Mouse (Mus musculus) forebrain, embryonic 15.5 days (tissue): ENCODE measurements around the gene Pnmt. TPM values are rescaled to one million over a fixed set of nuclear protein-coding genes. Genes with fewer than 3 reads are reported as not detected.

Experiments used
- ATAC-seq: fragments of 200-750 bp; cut with Nextera tagmentation; replicated peaks from 2 replicates; pipeline ENCODE4 v1.8.0; 2017; ENCODE audit warnings: mild to moderate bottlenecking, moderate TSS enrichment, moderate library complexity
- H3K27ac ChIP-seq: fragments of 300-500 bp; sonication (generic); replicated peaks from 2 replicates; pipeline ENCODE4 v1.5.1; 2015; ENCODE audit warnings: mild to moderate bottlenecking, inconsistent platforms
- H3K27me3 ChIP-seq: fragments of 300-500 bp; sonication (generic); 2 replicates; pipeline ENCODE4 v1.6.1; 2015; ENCODE audit warnings: inconsistent platforms
- H3K36me3 ChIP-seq: fragments of 300-500 bp; sonication (generic); 2 replicates; pipeline ENCODE4 v1.6.1; 2015; ENCODE audit warnings: mild to moderate bottlenecking, inconsistent platforms
- H3K4me1 ChIP-seq: fragments of 300-500 bp; sonication (generic); 2 replicates; pipeline ENCODE4 v1.6.1; 2015; ENCODE audit warnings: inconsistent platforms
- H3K4me2 ChIP-seq: fragments of 300-500 bp; sonication (generic); replicated peaks from 2 replicates; pipeline ENCODE4 v1.6.1; 2015; ENCODE audit warnings: mild to moderate bottlenecking, inconsistent platforms
- H3K4me3 ChIP-seq: fragments of 300-500 bp; sonication (generic); 2 replicates; pipeline ENCODE4 v1.5.1; 2015; ENCODE audit warnings: mild to moderate bottlenecking, inconsistent platforms
- H3K9ac ChIP-seq: fragments of 300-500 bp; sonication (generic); replicated peaks from 2 replicates; pipeline ENCODE4 v1.6.1; 2015; ENCODE audit warnings: mild to moderate bottlenecking, inconsistent platforms
- H3K9me3 ChIP-seq: fragments of 300-500 bp; sonication (generic); 2 replicates; pipeline ENCODE4 v1.6.1; 2016; ENCODE audit warnings: inconsistent platforms
- WGBS: fragments of 180-500 bp; shearing (Covaris S2); methylation state at CpG from one replicate; pipeline ENCODE4 v1.1.7; 2015; ENCODE audit warnings: mixed read lengths; 5-methylcytosine and 5-hydroxymethylcytosine counted together
- polyA plus RNA-seq: library from polyadenylated mRNA; unstranded; fragments of >200 nt; fragmentation: Nextera tagmentation; extraction: Ambion mirVana; gene quantifications from 2 replicates; pipeline ENCODE4 v1.2.1, GENCODE M21; 2015

The Pnmt gene
- polyA plus RNA-seq, 1 experiment from 2014 or later, result 0.70 TPM

DNA sequence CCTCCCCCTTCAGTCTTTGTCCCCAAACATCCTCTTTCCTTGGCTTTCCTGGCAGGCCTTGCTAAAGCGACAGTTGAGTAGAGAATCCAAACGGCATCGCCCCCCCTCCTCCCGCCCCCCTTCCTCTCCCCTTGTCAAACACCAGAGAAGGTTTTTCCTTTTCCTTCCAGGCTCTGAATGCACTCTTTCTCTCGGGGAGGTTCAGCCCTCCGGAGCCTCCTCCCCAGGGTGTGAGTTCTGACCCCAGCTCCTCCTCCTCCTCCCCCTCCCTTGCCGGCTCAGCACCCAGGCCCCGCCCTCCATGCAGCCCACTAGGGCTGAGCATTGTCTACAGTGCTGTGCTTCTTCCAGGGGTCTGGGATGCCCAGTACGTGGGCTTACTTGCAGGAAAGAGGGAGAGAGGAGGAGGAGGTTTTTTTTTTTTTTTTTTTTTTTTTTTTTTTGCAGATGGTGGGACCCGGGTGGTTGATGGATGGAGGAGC, 23.1 kb downstream of the Pnmt start:
- Histone ChIP-seq H3K27me3 (peaks cover 13% of the 10 kb centered on the region; the same call in 1 of the 2 replicates), H3K36me3 (no peaks in the 10 kb centered on the region), H3K4me1 (peaks cover 23% of the 10 kb centered on the region), H3K4me3 (no peak overlapping the region), H3K9ac (0 out of 2 replicates have a peak overlapping the region, but pooled peaks have one; percentile 13), H3K27ac (no peak overlapping the region), H3K4me2 (peak overlapping the region; percentile 17), H3K9me3 (no peaks in the 10 kb centered on the region)
- no peak for ATAC-seq
- WGBS, result 4% methylated on average over 10 of the region's 10 CpGs

DNA sequence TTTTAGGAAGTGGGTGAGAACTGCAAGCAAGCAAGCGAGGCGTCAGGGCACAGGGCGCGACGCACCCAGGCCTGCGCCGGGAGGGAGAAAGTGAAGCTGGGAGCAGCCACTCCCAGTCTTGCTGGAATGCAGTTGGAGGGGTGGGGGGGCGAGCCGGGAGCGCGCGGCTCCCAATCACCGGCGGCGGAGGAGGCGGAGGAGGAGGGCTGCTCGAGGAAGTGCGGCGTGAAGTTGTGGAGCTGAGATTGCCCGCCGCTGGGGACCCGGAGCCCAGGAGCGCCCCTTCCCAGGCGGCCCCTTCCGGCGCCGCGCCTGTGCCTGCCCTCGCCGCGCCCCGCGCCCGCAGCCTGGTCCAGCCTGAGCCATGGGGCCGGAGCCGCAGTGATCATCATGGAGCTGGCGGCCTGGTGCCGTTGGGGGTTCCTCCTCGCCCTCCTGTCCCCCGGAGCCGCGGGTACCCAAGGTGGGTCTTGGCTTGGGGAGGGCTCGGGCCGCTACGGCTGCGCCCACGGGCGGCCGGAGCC, 26.1 kb downstream of the Pnmt start, which contains the start of gene Erbb2:
TSS of gene Erbb2 (plus strand) at position 198 of the 524 bp plus-strand sequence.
- peak; percentile 74 for ATAC-seq
- Histone ChIP-seq H3K4me2 (peak within 1 kb of the TSS; percentile 100), H3K27ac (peak within 1 kb of the TSS; percentile 71), H3K9me3 (no peaks in the 10 kb centered on the region), H3K36me3 (no peaks in the 10 kb centered on the region), H3K4me3 (peak within 1 kb of the TSS; percentile 66), H3K9ac (peak within 1 kb of the TSS; percentile 71), H3K4me1 (peaks cover 26% of the 10 kb centered on the region), H3K27me3 (peaks cover 13% of the 10 kb centered on the region; the same call in 1 of the 2 replicates)
- WGBS, result under 1% methylated on average over 46 of the region's 49 CpGs

DNA sequence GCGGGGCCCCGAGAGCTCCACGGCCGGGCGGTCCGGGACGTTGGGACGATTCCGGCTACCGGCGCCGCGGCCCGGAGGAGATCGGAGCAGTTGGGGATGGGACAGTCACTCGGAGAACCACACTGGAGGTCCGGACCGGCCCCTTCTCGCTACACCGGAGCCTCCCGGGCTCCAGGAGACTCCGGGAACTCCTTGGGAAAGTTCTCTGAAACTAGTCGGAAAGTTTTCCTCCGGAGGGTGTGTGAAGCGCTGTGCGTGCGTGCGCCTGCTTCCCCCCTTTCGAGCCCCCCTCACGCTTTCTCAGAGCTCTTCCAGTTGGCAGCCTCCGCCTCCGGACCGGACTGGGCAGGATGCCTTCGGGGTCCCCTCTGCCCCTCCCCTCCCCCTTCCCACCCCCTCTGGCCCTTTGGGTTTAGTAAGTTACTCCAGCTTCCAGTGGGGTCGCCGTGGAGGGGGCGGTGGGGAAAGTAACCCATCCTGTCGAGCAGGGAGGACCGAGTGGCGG, 26.6 kb downstream of the Pnmt start:
- peak overlapping the region; percentile 71 for H3K27ac ChIP-seq
- peak overlapping the region; percentile 71 for H3K9ac ChIP-seq
- peaks cover 26% of the 10 kb centered on the region for H3K4me1 ChIP-seq
- H3K27me3 ChIP-seq, result peaks cover 13% of the 10 kb centered on the region; the same call in 1 of the 2 replicates
- no peaks in the 10 kb centered on the region for H3K9me3 ChIP-seq
- H3K4me3 ChIP-seq, result peak overlapping the region; percentile 66
- WGBS, result under 1% methylated on average over 40 of the region's 40 CpGs
- peak overlapping the region; percentile 100 for H3K4me2 ChIP-seq
- peak; percentile 46 for ATAC-seq
- no peaks in the 10 kb centered on the region for H3K36me3 ChIP-seq

DNA sequence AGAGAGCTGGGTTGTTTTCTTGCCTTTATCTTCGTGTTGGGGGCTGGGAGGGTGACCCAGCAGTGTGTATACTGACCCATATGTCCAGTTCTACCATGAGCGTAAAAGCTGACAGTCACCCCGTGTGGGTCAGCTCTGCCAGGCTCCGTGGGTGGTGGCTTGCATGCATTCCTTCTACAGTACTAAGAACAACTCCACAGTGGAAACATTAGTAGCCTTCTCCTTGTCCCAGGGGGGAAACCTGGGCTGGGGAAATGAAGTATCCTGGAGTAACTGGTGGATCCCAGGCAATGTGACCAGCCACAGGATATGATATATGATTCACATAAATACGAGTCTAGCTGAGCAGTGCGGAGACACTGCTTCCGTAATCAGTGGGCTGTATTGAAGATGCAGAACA, 27.5 kb downstream of the Pnmt start:
- no peak overlapping the region for H3K27ac ChIP-seq

DNA sequence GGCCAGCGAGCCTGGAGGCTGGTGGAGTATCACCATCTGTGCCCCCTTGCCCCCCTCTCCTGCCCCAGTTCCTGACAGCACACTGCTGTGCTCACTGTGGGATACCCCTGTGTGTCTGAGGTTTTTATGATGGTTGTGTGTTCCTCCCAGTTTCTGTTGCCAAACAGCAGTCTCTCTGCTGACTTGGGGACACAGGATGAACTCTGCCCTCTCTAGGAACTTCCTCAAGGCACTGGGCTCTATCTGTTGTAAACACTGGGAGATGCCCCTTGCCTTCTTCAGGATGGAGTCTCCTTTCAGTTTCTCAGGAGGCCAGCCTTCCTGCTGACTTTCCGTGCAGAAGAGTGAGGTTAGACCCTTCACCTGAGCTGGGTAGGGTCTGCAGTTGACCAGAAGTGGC, 27.9 kb downstream of the Pnmt start:
- Histone ChIP-seq H3K27ac (no peak overlapping the region), H3K4me1 (peaks cover 22% of the 10 kb centered on the region), H3K4me3 (no peak overlapping the region), H3K9ac (no peak overlapping the region), H3K9me3 (no peaks in the 10 kb centered on the region), H3K4me2 (no peak overlapping the region), H3K36me3 (no peaks in the 10 kb centered on the region), H3K27me3 (peaks cover 13% of the 10 kb centered on the region; the same call in 1 of the 2 replicates)
- ATAC-seq, result no peak
- WGBS, result 27% methylated on average over 2 of the region's 2 CpGs

More for the DNA sequence above, 27.5 kb downstream of the Pnmt start:
- Histone ChIP-seq H3K27me3 (peaks cover 13% of the 10 kb centered on the region; the same call in 1 of the 2 replicates), H3K36me3 (no peaks in the 10 kb centered on the region), H3K9ac (no peak overlapping the region), H3K4me3 (peak overlapping the region; percentile 66), H3K9me3 (no peaks in the 10 kb centered on the region), H3K4me1 (peaks cover 26% of the 10 kb centered on the region), H3K4me2 (peak overlapping the region; percentile 100)
- 33% methylated on average over 7 of the region's 7 CpGs for WGBS
- no peak for ATAC-seq

DNA sequence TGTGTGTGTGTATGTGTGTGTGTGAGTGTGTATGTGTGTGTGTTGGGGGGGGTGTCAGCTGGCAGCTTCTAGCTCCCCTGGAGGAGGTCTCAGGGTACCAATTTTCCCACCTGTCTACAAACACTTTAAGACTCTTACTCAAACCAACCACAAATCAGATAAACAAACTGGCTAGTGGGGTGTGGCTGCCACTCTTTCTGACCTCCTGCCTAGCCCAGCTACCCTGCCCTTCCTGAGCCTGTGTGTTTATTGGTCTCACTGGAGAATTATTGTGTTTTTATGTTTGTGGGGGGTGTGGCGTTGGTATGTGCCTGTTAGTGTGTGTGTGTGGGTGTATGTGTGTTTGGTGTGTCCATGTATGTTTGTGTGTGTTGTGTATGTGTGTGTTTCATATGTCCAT, 30.8 kb downstream of the Pnmt start:
- no peak overlapping the region for H3K9ac ChIP-seq

DNA sequence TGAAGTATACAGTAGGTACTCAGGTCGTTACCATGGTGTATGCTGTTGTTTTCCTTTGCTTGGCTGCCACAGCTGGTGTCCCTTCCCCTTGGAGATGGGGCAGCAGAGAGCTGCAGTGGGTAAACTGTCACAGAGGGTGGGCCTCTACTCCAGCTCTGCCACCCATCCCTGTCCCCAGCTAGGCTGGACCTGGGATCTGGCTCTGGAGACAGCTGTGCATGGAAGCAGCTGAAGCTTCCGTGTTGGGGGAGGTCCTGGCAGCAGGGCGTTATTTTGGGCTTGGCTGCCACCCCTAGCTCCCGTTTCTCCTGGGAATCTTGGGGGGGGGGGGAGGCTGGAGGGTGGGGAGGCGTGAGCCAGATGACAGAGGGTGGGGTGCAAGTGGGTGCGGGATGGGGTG, 32.0 kb downstream of the Pnmt start:
- Histone ChIP-seq H3K27me3 (no peaks in the 10 kb centered on the region), H3K9ac (no peak overlapping the region), H3K4me1 (peaks cover 3% of the 10 kb centered on the region; the same call in 1 of the 2 replicates), H3K9me3 (no peaks in the 10 kb centered on the region), H3K36me3 (no peaks in the 10 kb centered on the region), H3K4me2 (no peak overlapping the region), H3K27ac (no peak overlapping the region), H3K4me3 (no peak overlapping the region)
- no peak for ATAC-seq
- WGBS, result 74% methylated on average over 6 of the region's 6 CpGs

More for the DNA sequence above, 30.8 kb downstream of the Pnmt start:
- Histone ChIP-seq H3K4me2 (no peak overlapping the region), H3K4me1 (peaks cover 14% of the 10 kb centered on the region), H3K27me3 (0 out of 2 replicates have a peak, but pooled peaks cover 3% of the 10 kb centered on the region), H3K4me3 (no peak overlapping the region), H3K36me3 (no peaks in the 10 kb centered on the region), H3K9me3 (no peaks in the 10 kb centered on the region), H3K27ac (no peak overlapping the region)
- 96% methylated on average over 1 of the region's 1 CpGs for WGBS
- no peak for ATAC-seq

DNA sequence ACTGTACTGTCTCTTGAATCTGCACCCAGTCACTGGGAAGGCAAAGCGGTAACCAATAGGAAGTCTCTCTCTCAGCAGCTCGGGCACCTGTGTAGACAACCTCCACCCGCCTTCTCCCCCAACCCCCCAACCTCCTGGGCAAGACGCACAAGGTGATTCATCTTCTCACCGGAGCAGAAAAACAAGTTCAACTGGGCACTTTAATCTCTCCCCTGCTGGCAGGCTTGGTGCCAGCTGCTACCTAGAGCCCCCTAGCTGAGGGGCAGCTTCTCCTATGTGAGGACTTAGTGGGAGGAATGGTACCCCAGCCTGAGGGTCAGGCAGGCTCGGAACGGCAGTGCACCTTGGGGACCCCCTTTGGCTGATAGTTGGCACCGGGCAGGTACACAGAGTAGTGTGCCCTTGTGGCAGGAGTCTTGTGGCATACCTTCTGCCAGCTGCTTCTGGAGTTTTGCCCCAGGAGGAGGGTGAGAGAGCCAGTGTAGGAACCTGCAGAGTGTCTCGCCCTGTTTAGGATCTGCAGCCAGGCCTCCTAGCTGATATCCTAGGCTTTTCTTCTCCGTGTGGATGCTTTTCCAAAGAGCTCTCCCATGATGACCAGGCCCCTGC, 32.8 kb downstream of the Pnmt start:
- no peak for ATAC-seq
- H3K9ac ChIP-seq, result no peak overlapping the region
- no peaks in the 10 kb centered on the region for H3K27me3 ChIP-seq
- no peaks in the 10 kb centered on the region for H3K9me3 ChIP-seq
- H3K4me2 ChIP-seq, result no peak overlapping the region
- H3K4me3 ChIP-seq, result no peak overlapping the region
- no peak overlapping the region for H3K27ac ChIP-seq
- H3K4me1 ChIP-seq, result 0 out of 2 replicates have a peak, but pooled peaks cover 3% of the 10 kb centered on the region
- WGBS, result 85% methylated on average over 10 of the region's 10 CpGs
- no peaks in the 10 kb centered on the region for H3K36me3 ChIP-seq

DNA sequence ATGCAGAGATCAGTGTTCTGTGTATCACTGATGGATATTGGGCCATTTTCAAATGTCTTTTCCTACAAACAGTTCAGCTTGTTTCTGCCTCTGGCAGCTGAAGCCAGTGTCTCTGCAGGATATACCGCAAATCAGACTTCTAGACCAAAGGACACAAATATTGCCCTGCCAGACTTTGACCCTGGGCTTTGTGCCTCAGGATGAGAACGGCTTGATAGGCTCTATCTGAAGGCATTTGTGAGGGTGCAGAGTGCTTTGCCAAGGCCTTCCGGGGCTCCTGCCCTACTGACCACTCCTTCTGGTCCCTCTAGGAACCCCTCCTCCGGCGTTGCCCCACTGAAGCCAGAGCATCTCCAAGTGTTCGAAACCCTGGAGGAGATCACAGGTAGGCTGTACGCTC, 40.3 kb downstream of the Pnmt start:
- no peak overlapping the region for H3K27ac ChIP-seq
- no peak for ATAC-seq
- H3K36me3 ChIP-seq, result no peaks in the 10 kb centered on the region

DNA sequence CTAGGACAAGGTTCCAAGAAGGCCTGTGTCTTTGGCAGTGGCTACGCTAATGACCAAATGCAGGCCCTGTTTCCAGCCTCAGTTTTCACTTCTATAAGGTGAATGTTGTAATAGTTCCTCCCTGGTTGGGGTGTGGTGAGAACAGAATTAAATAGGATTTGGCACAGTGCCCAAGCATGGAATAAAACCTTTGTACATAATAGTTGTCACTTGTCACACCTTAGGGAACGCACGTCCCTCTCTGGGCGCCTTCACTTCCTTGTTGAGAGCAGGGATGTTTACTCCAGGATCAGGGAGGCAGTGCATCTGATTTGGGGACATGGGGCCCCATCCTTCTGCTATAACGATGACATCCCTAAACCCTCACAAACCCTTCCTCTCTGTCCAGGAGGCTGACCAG, 42.2 kb downstream of the Pnmt start:
- Histone ChIP-seq H3K4me3 (no peak overlapping the region), H3K4me2 (no peak overlapping the region), H3K27ac (no peak overlapping the region), H3K4me1 (no peaks in the 10 kb centered on the region), H3K27me3 (no peaks in the 10 kb centered on the region), H3K9me3 (no peaks in the 10 kb centered on the region), H3K9ac (no peak overlapping the region), H3K36me3 (no peaks in the 10 kb centered on the region)
- WGBS, result 68% methylated on average over 5 of the region's 5 CpGs
- ATAC-seq, result no peak

More for the DNA sequence above, 40.3 kb downstream of the Pnmt start:
- no peaks in the 10 kb centered on the region for H3K4me1 ChIP-seq
- WGBS, result 96% methylated on average over 7 of the region's 7 CpGs
- no peak overlapping the region for H3K4me3 ChIP-seq
- no peaks in the 10 kb centered on the region for H3K27me3 ChIP-seq
- no peak overlapping the region for H3K9ac ChIP-seq
- H3K9me3 ChIP-seq, result no peaks in the 10 kb centered on the region
- H3K4me2 ChIP-seq, result no peak overlapping the region

DNA sequence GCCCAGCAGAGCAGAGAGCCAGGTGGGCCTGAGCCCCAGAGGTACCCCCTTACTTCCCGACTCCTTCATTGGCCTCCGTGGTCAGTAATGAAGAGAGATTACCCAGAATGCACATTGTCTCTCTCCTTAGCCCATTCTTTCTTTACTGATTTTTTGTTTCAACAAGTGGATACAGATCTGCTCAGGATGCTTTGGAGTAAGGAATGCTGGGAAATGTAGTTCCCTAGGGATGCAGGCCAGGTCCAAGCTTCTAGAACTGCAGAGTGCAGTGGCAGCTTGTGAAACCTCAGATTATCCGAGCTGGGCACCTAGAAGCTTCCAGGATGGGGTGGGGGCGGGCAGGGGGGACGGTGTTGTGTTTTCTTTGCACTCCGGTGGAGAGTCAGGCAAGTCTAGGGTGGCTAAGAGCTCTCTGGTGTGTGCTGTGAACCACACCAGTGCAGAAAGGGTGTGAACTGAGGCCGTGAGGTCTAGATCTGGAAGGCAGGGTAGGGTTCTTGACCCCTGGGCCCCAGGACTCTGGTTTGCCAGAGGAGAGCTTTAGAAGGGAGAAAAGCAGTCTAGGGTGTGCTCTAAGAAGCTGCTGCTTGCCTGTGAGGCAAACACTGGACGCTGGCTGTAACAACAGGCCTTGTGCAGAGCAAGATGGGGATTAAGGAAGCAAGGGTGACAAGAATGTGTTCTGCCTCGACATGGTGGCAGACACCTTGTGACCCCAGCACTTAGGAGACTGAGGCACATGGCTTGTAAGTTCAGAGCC, 45.7 kb downstream of the Pnmt start:
- no peak overlapping the region for H3K4me2 ChIP-seq
- 0 out of 2 replicates have a peak, but pooled peaks cover 2% of the 10 kb centered on the region for H3K36me3 ChIP-seq
- no peak overlapping the region for H3K4me3 ChIP-seq
- H3K9ac ChIP-seq, result no peak overlapping the region
- H3K27me3 ChIP-seq, result no peaks in the 10 kb centered on the region
- no peaks in the 10 kb centered on the region for H3K4me1 ChIP-seq
- ATAC-seq, result no peak
- 77% methylated on average over 9 of the region's 9 CpGs for WGBS
- H3K27ac ChIP-seq, result no peak overlapping the region
- no peaks in the 10 kb centered on the region for H3K9me3 ChIP-seq

DNA sequence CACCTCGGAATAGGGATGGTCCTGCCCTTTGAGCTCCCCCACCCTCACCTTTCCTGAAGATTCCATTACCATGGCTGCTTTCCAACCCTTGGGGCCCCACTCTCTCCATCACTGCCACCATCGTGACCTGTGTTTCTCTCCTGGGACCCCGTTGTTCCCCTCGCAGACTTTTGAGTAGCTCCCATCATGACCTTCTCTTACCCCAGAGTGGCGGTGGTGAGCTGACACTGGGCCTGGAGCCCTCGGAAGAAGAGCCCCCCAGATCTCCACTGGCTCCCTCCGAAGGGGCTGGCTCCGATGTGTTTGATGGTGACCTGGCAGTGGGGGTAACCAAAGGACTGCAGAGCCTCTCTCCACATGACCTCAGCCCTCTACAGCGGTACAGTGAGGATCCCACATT, 49.5 kb downstream of the Pnmt start:
- 90% methylated on average over 9 of the region's 9 CpGs for WGBS
- H3K4me3 ChIP-seq, result no peak overlapping the region
- H3K27ac ChIP-seq, result no peak overlapping the region
- H3K27me3 ChIP-seq, result no peaks in the 10 kb centered on the region
- H3K9ac ChIP-seq, result no peak overlapping the region
- peaks cover 10% of the 10 kb centered on the region for H3K4me1 ChIP-seq
- H3K4me2 ChIP-seq, result no peak overlapping the region
- peaks cover 6% of the 10 kb centered on the region; the same call in 1 of the 2 replicates for H3K36me3 ChIP-seq
- no peaks in the 10 kb centered on the region for H3K9me3 ChIP-seq
- no peak for ATAC-seq
